Mouse (Mus musculus) stomach, postnatal 0 days (tissue): ENCODE measurements around the gene Sgpp1.

Experiments
- CTCF ChIP-seq: IDR thresholded peaks from 2 replicates; pipeline ENCODE4 v1.5.1; 2016; ENCODE audit warnings: antibody characterized with exemption, low read depth, mild to moderate bottlenecking, moderate library complexity
- EP300 ChIP-seq: optimal IDR thresholded peaks from 2 replicates; pipeline ENCODE3; 2016; ENCODE audit warnings: antibody characterized with exemption

DNA sequence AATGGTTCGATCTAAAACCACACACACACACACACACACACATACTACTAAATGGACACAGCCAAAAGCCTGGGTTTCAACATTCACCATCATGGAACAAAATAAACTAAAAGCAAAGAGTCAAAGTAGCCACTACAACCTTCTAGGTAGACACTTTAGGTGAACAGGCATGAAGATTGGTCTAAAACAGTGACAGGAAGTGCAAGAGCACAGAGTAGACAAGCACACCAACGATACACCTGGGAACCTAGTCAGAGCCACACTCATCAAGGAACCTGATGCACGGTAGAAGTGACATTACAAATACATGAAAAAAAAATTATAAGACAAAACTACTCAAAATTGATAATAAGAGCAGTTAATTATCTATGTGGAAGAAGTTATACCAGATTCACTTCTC, 4.0 kb downstream of the Sgpp1 start:
- TF ChIP-seq CTCF (no peak), EP300 (no peak)
